Mouse (Mus musculus): ENCODE data around the gene Cdk5r1.
A peak's percentile ranks its signal among the peaks of the same experiment; 100 is the strongest.
"Not testable (repeated sequence)": the region's sequence is repeated elsewhere in the genome, so short reads cannot be mapped to it uniquely, and the experiment has no call there.

Gene Cdk5r1

GRCm38 (mm10) chr11:80476222-80477189 is at the start of gene Cdk5r1:
TSS of gene Cdk5r1 (plus strand) at chr11:80477023.
- peak; percentile 41 for DNase-seq (ENCODE audit: extremely low spot score, low read depth, low spot score)

- DNase-seq (ENCODE audit: extremely low spot score, low read depth, low spot score), result peak; percentile 70
Observed at GRCm38 (mm10) chr11:80428381-80429008, 48.3 kb upstream of the Cdk5r1 start, which contains the start of gene Psmd11. TSS of gene Psmd11 (plus strand) at chr11:80428615.

DNA sequence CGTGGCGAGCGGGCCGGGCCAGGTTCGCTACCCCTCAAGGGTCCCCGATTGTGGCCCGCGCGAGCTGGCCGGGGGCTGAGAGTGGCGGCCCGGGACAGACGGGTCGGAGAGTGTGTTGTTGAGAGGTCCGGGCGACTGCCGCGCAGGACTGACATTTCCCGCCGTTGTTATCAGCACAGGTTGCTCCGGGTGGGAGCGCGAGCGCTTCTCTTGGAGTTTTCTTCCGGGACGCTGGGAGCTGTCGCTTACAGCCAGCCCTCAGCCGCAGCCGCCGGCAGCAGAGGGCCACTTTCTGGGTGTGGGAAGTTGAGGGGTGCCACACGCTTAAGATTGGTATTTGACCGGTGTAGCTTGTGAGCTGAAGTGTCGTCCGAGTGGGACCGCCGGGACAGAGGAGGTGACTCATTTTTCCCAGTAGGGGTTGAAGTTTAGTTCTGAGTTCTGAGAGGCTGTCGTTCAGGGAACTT is 47.8 kb upstream of the Cdk5r1 start:
- DNase-seq (ENCODE audit: extremely low spot score, low read depth, low spot score), result no peak

DNA sequence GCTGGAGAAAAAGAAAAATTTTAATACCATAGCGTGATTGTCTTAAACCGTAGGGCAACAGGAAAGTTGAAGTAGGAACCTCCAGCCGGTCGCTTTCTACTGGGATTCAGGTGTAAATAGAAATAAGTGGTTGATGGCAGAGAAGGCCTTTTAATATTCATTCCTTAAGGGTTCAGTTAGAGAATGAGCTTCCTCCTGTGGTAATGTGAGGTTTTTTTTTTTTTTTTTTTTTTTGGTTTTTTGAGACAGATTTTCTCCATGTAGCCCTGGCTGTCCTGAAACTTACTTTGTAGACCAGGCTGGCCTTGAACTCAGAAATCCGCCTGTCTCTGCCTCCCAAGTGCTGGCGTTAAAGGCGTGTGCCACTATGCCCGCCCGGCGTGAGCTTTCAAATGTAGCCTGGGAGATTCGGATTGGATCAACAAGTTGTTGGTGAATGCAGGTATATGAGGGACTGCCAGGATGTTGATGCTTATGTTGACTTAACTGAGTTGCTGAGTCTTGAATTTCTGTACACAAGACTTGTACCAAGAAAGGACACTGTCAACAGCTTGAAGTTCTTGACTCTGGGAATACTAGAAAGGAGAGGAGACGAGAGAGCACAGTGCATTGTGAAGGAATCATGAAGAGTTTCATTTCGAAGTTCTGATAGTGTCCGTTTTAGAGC is 47.2 kb upstream of the Cdk5r1 start:
- no peak for DNase-seq (ENCODE audit: extremely low spot score, low read depth, low spot score)

DNA sequence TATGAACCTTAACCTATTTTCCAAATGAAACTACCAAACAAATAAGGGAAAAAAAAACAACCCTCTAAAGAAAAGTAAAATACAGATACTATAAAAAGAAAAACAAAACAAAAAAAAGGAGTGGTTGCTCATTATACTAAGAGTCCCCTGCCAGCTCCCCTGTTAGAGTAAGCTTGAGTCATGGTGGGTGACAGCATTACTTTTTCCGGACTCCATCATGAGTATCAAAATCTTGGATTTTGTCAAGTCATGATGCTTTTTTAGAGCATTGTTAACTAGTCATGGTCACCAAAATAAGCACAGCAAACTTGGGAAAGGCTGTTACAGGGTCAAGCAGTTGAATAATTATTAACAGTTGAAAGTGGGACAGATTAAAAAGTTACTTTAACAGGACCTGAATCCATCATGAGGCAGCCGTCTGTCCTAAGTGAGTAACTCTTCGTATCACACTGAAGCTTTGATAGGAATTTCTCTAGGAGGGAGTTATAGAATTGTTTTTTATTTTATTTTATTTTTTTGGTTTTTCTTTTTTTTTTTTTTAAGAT is 46.4 kb upstream of the Cdk5r1 start:
- DNase-seq (ENCODE audit: extremely low spot score, low read depth, low spot score), result no peak

- no peak for DNase-seq (ENCODE audit: extremely low spot score, low read depth, low spot score)
Observed at GRCm38 (mm10) chr11:80446916-80447315, 29.9 kb upstream of the Cdk5r1 start.

- DNase-seq (ENCODE audit: extremely low spot score, low read depth, low spot score), result no peak
Observed at GRCm38 (mm10) chr11:80449859-80450258, 27.0 kb upstream of the Cdk5r1 start.

- DNase-seq (ENCODE audit: extremely low spot score, low read depth, low spot score), result no peak
Observed at GRCm38 (mm10) chr11:80452242-80452641, 24.6 kb upstream of the Cdk5r1 start.

DNA sequence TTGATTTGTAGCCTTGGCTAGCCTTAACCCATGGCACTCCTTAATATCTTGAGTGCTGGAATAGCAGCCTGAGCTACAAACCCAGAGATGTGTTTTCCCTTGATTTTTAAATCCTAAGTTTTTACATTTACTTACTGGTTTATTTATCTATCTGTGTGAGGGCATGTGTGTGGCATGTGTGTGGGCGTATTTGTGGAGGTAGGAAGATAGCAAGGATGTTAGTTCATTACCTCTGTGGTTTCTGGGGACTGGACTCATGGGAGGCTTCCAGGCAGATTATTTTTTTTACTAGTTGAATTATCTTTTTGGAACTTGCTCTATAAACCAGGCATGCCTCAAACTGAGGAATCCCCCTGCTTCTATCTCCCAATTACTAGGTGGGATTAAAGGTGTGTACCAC is 23.6 kb upstream of the Cdk5r1 start:
- no peak for DNase-seq (ENCODE audit: extremely low spot score, low read depth, low spot score)

- not testable (repeated sequence) for DNase-seq (ENCODE audit: extremely low spot score, low read depth, low spot score)
Observed at GRCm38 (mm10) chr11:80463605-80464130, 13.2 kb upstream of the Cdk5r1 start.

DNA sequence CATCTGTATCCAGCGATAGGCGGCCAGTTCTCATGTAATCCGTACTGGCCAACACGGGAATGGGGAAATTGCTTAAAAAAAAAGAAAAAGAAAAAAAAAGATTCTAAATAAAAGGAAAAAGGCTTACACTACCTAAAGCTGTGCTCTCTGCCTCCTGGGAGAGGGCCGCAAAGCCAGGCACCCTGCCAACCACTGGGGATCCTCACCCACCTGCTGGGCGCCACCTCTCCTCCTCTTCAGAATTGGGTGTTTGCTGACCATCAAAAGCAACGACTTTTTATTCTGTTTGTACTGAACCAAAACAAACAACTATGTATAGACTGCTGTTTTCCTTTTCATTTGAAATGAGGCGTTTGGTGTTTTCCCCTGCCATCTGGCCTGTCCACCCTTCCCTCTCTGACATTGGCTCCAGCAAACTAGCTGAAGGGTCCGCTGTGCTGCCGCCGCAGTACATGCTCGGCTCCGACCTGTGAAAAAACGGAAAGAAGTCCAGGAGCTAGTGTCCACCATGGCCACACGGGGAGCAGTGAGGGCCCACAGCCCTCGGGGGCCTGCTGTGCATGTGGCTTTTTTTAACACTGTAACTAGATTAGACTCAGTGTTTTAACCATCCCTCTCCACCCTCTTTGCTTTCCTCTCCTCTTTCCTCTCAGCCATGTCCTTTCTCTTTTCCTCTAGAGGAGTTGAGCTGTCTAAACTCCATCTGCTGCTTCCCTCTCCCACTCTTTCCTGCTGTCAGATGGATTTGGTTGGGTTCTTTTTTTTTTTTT is 4.8 kb upstream of the Cdk5r1 start:
- no peak for DNase-seq (ENCODE audit: extremely low spot score, low read depth, low spot score)

- DNase-seq (ENCODE audit: extremely low spot score, low read depth, low spot score), result no peak
Observed at GRCm38 (mm10) chr11:80474175-80474691, 2.6 kb upstream of the Cdk5r1 start.

DNA sequence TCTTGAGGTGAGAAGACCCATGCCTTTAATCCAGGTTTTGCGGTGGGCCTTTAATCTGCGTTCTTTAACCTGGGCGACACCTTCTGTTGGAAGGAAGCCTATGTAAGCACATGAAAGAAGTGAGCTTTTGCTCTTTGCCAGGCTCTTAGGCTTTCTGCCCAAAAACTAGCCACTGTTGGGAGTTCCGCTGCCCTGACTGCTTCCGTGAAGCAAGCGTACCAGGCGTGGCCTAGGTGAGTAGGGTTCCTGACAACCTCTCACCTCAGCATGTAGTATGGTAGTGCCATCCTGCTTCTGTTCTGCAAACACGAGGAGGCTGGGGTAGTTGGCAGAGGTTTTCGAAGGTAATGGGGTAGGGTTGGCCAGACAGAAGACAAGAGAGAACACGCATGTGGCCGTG is 2.0 kb upstream of the Cdk5r1 start:
- DNase-seq (ENCODE audit: extremely low spot score, low read depth, low spot score), result no peak

GRCm38 (mm10) chr11:80475544-80475943 is 1.3 kb upstream of the Cdk5r1 start:
- DNase-seq (ENCODE audit: extremely low spot score, low read depth, low spot score), result no peak

GRCm38 (mm10) chr11:80477341-80478199 is 747 bp downstream of the Cdk5r1 start:
- no peak for DNase-seq (ENCODE audit: extremely low spot score, low read depth, low spot score)

GRCm38 (mm10) chr11:80478694-80479412 is 2.0 kb downstream of the Cdk5r1 start:
- DNase-seq (ENCODE audit: extremely low spot score, low read depth, low spot score), result no peak

DNA sequence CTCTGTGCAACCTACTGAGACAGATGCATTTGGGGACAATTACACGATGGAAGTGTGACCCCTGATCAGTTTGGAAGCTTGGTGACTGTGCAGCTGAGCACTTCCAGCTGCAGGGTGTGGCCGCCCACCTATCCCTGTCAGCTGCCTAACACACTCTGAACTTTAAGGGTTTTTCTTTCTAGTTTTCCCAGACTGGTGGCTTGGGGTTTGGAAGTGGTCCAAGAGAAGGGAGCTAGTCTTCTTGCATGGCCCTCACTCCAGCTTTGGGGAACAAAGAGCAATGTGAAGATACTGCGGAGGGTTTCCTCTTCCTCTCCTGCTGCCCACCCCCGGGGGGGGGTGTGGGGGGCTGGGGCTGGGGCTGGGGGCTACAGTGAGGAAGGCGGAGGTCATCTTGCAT is 2.6 kb downstream of the Cdk5r1 start:
- DNase-seq (ENCODE audit: extremely low spot score, low read depth, low spot score), result no peak

Data from hindlimb bud, embryonic 11.5 days (tissue).